Mouse (Mus musculus) fat pad, adult 2 months (tissue): ENCODE data around the gene Arhgap33.

Source experiments
- DNase-seq: peaks from one replicate; pipeline ENCODE4 v3.0.0-alpha.2; 2011; ENCODE audit warnings: low read depth, low spot score; ENCODE audit errors: extremely low read depth

The Arhgap33 gene

GRCm38 (mm10) chr7:30553021-30553589 lies 18.2 kb upstream of the Arhgap33 start:
- no peak for DNase-seq

- DNase-seq: peak; percentile 97
These were observed 17.5 kb upstream of the Arhgap33 start, which contains the start of the genes Hspb6 and Proser3 for GRCm38 (mm10) chr7:30552102-30553020. Hspb6 (plus strand) TSS chr7:30552178. Proser3 (minus strand) TSS chr7:30552299.

GRCm38 (mm10) chr7:30551445-30552101 lies 16.7 kb upstream of the Arhgap33 start:
- DNase-seq: peak; percentile 45

- DNase-seq: no peak
These were observed 15.7 kb upstream of the Arhgap33 start for GRCm38 (mm10) chr7:30550603-30551002.

GRCm38 (mm10) chr7:30549880-30550279 lies 15.0 kb upstream of the Arhgap33 start:
- no peak for DNase-seq

GRCm38 (mm10) chr7:30544327-30544726 lies 9.5 kb upstream of the Arhgap33 start:
- no peak for DNase-seq

GRCm38 (mm10) chr7:30540572-30540971 lies 5.7 kb upstream of the Arhgap33 start:
- no peak for DNase-seq

GRCm38 (mm10) chr7:30533941-30534632 lies 773 bp downstream of the Arhgap33 start:
- DNase-seq: no peak

- DNase-seq: no peak
These were observed 1.9 kb downstream of the Arhgap33 start for GRCm38 (mm10) chr7:30532931-30533330.

- DNase-seq: no peak
These were observed 3.5 kb downstream of the Arhgap33 start for GRCm38 (mm10) chr7:30531291-30531815.

- no peak for DNase-seq
These were observed 7.9 kb downstream of the Arhgap33 start for GRCm38 (mm10) chr7:30526981-30527380.

- DNase-seq: no peak
These were observed 8.5 kb downstream of the Arhgap33 start for GRCm38 (mm10) chr7:30526399-30526798.

GRCm38 (mm10) chr7:30525954-30526353 lies 8.9 kb downstream of the Arhgap33 start:
- no peak for DNase-seq

GRCm38 (mm10) chr7:30524487-30524886 lies 10.4 kb downstream of the Arhgap33 start:
- DNase-seq: no peak

GRCm38 (mm10) chr7:30522871-30523270 lies 12.0 kb downstream of the Arhgap33 start:
- DNase-seq: no peak

GRCm38 (mm10) chr7:30520856-30521255 lies 14.0 kb downstream of the Arhgap33 start:
- DNase-seq: no peak

GRCm38 (mm10) chr7:30520396-30520795 lies 14.5 kb downstream of the Arhgap33 start:
- no peak for DNase-seq

GRCm38 (mm10) chr7:30518325-30518724 lies 16.5 kb downstream of the Arhgap33 start:
- no peak for DNase-seq

GRCm38 (mm10) chr7:30515003-30515760 lies 19.7 kb downstream of the Arhgap33 start:
- DNase-seq: no peak

- no peak for DNase-seq
These were observed 26.8 kb downstream of the Arhgap33 start for GRCm38 (mm10) chr7:30508061-30508460.
